Mouse (Mus musculus) lung, postnatal 10 days (tissue): ENCODE measurements around the gene Gm21767.
"Not testable (repeated sequence)": the region's sequence is repeated elsewhere in the genome, so short reads cannot be mapped to it uniquely, and the experiment has no call there.

Source experiments
- DNase-seq: peaks from one replicate; pipeline ENCODE4 v3.0.0; 2021

The Gm21767 gene

DNA sequence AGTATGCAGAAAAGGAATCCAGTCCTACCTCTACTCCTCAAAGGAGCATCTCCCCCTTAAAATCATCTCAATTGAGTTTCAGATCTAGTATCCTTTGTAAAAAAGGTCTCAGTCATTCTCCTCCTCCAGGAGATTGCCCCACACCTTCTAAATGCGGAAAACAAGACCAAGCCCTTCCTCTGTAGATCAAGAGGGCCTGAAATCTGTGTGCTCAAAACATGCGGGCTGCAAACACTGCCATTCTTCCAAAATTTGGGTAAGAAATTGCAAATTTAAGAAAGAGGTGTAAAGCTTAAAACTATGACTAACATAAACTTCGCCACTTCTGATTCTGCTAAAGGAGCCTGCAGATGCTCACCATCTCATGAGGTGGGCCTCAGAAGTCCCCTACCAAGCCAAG is at the start of gene Gm21767:
Gene Gm21767, plus strand, starts transcription at position 301 of the 400 bp plus-strand sequence.
- DNase-seq = not testable (repeated sequence)
